Mouse (Mus musculus): ENCODE measurements around the gene Pcsk4.

GRCm38 (mm10) chr10:80342749-80343424 is 13.6 kb upstream of the Pcsk4 start:
- no peak for TF ChIP-seq ETS1 (conservative IDR thresholded peaks at IDR 0.05; ENCODE audit: low read depth, low read length)
- TF ChIP-seq CTCF (conservative IDR thresholded peaks at IDR 0.05 in 1 of 2, IDR thresholded peaks at IDR 0.05 in 1 of 2; ENCODE audit: low read depth in 2 of 2, low read length in 2 of 2): no peak
- no peak for TF ChIP-seq EP300 (IDR thresholded peaks at IDR 0.05; ENCODE audit: low read length)
- no peak for TF ChIP-seq POLR2A (IDR thresholded peaks at IDR 0.05; ENCODE audit: low read depth, low read length)
- no peak for TF ChIP-seq JUN (IDR thresholded peaks at IDR 0.05; ENCODE audit: insufficient read depth, low read depth, low read length)
